Mouse (Mus musculus) skeletal muscle tissue, adult 2 months (tissue): ENCODE data around the gene Degs2.
"Not testable (repeated sequence)": the region's sequence is repeated elsewhere in the genome, so short reads cannot be mapped to it uniquely, and the experiment has no call there.

Source experiments
- DNase-seq: peaks from one replicate; pipeline ENCODE4 v3.0.0-alpha.2; 2012; ENCODE audit warnings: low read depth, low spot score

Degs2 gene

DNA sequence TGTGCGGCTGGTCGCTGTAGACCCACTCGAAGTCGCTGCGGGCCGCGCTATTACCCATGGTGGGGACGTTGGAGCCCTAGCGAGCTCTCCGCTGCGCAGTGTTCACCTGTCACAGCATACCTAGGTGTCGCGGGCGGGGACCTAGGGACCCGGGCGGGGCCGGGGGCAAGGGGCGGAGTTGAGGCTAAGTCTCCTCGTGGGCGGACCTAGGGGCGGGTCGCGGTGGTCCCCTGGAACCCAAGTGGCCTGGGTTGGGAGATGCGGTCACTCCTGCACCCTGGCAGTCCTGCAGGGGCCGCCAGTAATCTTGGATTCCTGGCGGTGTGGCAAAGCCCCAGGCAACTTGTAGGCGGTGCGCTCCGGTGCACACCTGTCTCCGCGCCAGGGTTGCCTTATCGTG is at the start of gene Degs2:
Gene Degs2, minus strand, starts transcription at position 131 of the 400 bp plus-strand sequence.
- DNase-seq = no peak

DNA sequence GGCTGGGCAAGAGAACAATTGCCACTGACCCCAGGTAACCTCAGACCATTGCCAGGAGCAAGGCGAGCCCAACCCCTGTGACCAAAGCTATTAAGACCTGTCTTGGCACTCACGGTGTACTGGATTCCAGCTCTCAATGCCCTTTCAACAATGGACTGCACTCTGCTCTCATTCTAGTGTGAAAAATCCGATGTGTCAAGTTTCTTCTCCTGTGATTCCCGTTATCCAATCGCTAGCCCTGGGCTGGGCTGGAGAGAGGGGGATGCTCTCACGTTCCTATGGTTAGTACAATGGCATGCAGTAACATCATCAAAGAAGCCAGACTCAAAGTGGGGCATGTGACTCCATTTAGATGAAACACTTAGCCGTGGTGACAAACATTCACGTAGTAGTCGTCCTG is 49.7 kb upstream of the Degs2 start:
- no peak for DNase-seq

DNA sequence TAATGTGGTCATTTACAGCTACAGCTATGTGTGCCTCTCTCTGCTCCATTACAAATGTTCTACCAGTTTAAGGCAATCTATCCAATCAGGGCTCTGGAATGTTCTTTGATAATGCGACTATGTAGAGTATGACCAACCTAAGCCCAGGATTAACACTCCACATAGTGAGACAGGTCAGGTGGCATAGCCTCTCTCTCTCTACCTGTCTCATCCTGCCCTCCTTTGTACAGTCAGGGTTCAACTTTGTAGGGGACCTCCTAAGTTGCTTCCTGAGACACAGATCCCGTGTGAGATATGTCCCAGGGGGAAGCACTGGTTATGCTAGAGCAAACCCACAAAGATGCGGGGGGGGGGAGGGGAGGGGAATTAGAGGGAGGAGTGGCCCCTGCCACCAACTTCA is 48.1 kb upstream of the Degs2 start:
- no peak for DNase-seq

DNA sequence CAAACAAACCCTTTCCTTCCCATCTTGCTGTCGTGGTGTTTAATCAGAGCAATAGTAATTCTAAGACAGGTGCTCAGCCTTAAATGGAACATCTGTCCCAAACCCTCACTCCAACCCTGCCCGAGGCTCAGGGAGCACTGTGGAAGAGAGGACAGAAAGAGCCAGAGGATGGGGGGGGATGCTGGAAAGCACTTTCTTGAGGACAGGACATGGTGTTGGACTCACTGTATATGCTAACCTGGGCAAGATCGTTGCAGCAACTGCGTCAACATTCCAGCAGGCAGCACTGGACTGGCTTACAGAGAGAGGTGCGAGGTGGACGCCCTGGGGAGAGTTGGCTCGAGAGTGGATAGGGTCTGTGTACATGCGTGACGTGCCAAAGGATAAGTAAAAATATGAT is 47.3 kb upstream of the Degs2 start:
- no peak for DNase-seq

DNA sequence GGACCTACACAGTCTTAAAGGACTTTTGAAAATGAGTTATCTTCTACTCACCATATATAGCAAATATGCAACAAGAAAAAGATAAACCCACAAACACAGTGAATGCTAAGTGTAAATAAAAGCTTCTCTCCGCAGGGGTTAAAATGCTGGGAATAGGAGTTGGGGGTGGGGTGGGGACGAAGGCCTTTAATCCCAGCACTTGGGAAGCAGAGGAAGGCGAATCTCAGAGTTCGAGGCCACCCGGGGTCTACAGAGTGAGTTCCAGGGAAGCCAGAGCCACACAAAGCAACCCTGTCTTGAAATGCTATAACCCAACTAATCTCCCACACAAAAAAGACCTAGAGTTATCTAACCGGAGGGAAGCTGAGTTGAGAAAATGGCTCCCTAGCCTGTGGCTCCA is 46.9 kb upstream of the Degs2 start:
- DNase-seq = no peak

DNA sequence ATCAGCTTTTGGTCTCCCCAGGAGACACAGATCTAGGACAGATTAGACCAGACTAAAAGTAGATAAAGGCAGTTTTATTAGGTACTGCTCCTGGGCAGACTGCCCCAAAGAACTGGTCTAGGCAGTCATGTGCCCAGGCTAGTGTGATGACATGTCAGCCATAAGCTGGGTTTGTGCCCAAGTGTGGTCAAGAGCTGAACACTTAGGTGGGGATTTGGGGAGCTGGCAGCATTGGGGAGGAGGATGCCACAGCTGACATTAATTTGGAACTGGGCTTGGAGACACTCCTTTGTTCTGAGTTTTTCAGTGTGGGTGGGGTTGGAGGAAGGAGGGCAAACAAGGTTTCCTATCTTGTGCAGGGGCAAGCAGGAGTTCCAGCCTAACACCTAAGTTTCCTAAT is 43.9 kb upstream of the Degs2 start:
- no peak for DNase-seq

DNA sequence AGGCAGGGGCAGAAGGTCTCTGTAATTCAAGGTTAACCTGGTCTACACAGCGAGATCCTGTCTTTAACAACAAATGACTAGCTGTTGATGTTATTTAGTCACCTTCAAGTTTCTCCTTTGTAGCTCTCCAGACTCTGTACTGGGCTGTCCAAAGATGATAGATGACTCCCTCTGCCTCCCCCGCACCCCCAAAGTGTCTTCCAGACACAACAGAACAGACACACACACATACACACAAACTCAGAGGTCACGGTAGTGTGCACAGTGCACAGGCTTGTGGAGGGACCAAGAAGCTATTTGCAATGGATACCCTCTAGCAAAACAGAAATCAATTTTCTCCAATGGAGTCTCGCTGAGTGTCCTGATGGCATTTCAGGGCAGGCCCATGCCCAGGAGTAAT is 40.1 kb upstream of the Degs2 start:
- no peak for DNase-seq

DNA sequence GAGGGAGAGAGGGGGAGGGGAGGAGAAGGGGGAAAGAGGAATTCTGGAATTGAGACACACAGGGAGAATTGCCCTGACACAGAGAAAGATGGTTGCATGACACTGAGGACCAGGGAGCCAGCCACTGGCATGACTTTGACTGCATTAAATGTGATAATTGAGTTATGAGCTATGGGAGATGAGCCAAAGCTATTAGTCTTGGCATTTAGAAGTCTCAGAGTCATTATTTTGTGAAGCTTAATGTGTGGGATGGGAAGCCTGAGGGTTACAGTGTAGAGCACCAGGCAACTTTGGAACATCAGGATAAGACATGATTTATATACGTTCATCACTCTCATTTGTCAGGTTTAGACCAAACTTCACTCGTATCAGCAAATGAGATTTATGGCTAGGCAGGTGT is 39.4 kb upstream of the Degs2 start:
- no peak for DNase-seq

DNA sequence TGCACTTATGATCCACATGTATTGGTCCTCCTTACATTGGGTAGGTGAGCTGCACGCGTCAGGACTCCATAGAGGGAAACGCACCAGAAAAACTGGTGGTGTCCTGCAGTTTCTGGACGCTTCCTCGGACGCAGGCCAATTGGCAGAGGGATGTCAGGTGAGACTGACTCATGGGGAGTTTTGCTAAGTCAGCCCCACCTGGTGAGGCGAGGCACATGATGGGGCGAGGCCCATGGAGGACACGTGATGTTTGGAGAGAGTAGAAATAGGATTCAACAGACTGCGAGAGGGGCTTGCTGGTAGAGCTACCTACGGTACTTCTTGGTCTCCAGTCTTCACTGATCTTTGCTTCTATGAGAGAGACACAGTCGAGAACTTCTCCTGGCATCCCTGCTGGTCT is 36.6 kb upstream of the Degs2 start:
- DNase-seq = no peak

DNA sequence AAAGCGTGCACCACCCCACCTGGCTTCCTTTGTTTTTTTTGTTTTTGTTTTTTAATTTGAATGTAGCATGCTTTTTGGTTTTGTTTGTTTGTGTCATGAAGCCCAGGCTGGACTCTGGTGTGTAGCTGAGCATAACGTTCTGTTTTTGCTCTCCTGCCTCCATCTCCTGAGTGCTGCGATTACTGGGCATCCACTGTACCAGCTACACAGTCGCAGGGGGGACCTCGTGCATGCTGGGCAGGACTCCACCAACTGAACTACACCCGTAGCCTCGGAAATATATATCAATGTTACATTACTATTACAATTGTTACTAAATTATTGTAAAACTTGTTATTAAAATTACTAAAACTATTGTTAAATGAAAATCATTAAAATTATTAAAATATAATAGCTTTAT is 35.7 kb upstream of the Degs2 start:
- DNase-seq = no peak

DNA sequence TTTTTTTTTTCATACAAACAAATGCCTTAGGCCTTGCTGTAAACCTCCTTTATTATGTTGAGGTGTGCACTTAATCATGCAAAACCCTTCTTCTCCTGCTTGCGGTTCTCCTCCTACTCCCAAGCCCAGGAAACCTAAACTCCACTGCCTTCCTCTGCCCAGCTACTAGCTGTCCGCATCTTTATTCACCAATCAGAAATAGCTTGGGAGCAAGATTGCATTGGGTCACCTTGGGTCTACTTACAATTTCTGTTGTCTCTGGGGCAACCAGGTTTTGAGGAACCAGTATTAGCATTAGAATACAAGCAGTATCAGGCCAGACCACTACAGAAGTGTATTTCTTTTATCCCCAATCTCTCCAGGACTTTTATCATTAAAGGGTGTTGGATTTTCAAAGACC is 32.3 kb upstream of the Degs2 start:
- no peak for DNase-seq

DNA sequence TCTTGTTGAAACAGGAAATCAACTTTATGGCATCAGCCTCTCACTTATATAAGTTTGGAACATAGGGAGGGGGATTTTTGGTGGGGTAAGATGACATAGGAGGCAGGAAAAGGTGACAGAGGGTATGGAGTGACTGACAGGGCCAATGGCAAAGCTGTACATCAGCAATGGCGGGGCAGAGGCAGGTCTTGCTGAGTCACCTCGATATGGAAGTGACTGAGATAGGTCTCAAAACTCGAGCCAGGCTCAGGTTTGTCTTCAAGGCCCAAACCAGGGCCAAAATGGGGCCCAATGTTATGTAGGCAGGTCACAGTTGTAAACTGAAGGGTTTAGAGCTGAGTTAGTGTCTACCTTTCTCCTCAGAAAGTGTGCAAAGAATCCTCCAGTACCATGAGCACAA is 21.7 kb upstream of the Degs2 start:
- no peak for DNase-seq

DNA sequence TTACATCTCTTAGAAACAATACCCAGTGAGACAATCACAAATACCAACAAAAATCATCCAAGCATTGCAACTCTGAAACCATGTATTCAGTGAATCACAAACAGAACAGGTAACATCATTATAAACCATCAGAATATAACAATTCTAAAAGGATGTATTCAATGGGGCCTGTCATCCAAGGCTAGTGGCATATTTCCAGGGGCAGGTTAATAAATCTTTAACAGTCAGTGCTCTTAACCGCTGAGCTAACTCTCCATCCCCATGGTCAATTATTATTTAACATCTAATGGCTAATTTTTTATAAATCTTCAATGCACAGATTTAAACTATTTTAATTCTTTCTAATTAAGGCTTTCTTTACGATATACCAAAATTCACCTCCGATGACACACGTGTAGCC is 20.3 kb upstream of the Degs2 start:
- DNase-seq = no peak

DNA sequence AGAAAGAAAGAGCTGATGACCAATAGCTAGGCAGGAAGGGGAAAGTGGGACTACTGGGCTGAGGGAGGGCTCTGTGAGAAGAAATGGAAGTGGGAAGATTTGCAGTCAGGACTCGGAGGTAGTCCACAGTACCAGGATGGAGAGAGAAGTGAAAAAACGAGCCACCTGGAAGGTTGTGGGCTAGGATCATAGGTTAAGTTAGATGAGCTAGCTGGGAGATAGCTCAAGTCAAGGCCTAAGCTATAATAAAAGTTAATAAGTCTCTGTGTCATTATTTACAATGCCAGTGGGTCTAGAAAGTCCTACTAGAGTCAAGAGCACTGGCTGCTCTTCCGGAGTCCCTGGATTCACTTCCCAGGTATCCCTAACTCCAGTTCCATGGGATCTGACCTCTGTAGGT is 16.4 kb upstream of the Degs2 start:
- no peak for DNase-seq

DNA sequence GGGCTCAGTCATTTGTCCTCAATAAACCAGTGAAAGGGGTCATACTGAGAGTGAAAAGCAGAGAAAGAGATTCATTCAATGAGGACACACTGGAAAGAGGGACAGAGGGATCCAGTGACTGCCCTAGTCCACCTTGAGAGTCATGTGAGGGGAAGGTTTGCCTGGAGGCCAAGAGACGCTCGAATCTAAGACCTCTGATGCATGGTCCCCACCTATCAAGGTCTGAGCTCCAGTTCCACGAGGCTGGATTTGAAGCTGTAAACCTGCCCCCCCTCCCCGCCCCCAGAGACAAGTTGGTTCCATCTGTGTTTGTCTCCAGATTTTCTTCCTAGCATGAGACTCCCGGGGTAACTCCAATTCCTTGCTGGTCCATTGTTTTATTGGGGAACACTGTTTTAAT is 13.7 kb upstream of the Degs2 start:
- no peak for DNase-seq

DNA sequence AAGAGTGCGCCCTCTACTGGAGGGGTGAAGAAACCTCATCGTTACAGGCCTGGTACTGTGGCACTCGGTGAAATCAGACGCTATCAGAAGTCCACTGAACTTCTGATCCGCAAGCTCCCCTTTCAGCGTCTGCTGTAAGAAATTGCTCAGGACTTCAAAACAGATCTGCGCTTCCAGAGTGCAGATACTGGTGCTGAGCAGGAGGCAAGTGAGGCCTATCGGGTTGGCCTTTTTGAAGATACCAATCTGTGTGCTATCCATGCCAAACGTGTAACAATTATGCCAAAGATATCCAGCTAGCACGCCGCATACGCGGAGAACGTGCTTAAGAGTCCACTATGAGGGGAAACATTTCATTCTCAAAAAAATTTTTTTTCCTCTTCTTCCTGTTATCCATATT is 11.9 kb upstream of the Degs2 start:
- not testable (repeated sequence) for DNase-seq

DNA sequence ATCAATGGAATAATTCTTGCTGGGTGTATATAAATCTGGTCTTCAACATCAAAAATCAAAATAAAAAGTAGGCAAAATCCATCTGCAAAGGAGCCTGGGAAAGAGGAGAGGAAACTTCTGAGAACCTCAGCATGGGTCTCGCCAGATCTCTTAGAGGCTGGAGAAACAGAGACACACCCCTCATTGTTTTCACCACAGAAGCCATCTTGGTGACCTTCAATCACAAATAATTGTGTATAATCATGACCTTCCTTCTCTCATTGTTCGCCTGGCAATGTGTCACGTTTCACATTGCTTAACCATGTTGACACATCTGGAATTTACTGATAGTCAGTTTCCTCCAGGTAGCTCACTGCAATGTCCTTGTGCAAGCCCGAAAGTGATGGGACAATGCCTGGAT is 10.4 kb upstream of the Degs2 start:
- no peak for DNase-seq

DNA sequence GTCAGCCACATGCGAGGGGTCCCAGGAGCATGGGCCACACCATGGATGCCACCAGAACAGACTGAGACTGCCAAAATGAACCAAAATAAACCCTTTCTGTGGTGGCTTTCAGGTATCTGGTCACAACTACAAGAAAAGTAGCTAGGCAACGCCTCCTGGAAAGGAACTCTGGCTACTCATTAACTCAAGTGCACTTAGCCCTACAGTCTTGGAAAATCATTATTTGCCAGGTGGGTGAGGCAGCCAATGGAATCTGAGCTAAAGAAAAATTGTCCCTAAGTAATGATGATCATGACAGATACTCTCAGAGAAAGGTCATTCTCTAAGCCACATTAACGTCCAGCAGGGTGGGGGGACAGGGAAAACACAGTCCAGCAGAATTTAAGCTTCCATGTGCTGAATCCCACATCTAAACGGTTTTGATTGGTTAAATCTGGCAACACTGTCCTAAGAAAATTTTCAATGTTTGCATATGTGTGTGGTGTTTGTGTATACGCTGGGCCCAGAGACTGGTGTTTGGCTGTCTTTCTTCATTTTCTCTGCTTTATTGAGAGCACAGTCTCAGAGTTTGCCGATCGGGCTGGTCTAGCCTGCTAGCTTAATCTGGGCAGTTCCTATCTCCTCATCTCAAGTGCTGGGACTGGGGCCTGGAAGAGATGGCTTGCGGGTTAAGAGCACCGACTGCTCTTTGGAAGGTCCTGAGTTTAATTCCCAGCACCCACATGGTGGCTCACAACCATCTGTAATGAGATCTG is 8.9 kb upstream of the Degs2 start:
- no peak for DNase-seq

DNA sequence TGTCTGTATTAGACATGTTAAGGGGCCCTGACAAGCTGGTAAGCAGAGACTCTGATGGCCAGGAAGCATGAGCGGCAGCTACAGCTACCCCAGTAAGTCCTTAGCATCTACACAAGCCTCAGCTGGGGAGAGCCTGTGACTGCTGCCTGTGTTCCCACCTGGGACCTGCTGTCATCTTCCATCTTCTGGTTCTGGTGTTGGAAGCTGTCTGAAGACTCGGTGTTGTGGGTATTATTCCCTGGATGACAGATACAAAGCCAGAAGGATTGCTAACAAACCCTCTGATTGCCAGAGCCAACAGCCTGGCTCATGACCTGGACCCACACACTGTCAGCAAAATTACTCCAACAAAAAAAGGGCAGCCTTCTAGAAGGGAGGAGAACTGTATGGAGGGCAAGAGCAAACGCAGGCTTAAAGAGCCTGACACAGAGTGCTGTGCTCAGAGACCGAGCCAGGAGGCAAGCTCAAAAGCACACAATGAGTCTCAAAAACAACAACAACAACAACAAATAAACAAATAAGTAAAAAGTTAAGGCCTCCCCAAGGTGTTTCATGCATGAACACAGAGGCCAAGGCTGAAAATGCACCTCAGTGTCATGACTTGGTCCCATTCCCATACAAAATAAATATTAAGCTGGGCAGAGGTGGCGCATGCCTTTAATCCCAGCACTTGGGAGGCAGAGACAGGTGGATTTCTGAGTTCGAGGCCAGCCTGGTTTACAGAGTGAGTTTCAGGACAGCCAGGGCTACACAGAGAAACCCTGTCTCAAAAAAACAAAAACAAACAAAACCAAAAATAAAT is 8.1 kb upstream of the Degs2 start:
- DNase-seq = no peak

DNA sequence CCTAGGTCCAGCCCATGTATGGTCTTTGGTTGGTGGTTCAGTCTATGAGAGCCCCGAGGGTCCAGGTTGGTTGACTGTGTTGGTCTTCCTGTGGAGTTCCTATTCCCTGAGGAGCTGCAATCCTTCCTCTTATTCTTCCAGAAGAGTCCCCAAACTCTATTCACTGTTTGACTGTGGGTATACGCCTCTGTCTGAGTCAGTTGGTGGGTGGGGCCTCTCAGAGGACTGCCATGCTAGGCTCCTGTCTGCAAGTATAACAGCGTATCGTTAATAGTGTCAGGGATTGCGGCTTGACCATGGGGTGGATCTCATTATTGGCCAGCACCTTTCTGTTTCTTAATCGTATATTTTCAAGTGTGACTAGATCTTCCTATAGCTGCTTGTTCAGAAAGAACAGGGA is 7.3 kb upstream of the Degs2 start:
- no peak for DNase-seq

DNA sequence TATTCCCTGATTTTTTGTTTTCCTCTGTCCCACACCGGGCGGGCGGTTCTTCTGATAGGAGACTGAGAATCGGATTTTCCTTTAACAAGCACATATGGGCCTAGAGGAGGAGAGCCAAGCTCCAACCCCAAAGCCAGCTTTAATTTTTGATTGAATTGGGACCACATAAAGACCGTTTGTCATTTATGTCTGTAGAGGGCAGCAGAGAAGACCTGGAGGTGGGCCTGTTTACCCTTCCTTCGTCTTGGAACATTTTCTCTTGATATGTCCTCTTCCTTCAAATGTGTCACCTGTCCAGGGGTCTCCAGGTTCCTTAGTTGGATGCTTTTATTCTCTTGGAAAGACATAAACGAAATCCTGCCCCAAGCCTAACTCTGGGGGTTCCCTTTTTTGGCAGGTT is 4.0 kb upstream of the Degs2 start:
- no peak for DNase-seq

DNA sequence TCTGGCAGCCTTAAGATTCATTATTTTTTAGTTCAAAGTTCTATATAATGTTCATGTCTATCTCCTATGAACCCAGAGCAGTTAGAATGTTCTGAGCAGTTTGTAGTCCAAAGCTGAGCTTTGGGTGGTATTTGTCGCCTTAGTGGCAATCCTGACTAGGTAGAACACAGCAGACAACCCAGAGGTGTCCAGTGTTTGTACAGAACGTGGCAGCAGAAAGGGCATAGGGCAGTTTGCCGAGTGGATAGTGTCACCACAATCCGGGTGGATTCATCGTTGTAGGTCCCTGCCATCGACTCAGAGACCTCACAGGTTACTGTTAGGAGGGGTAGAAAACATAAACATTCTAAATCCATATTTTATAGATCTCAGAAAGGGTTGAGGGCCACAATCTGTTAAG is 3.4 kb upstream of the Degs2 start:
- DNase-seq = no peak

DNA sequence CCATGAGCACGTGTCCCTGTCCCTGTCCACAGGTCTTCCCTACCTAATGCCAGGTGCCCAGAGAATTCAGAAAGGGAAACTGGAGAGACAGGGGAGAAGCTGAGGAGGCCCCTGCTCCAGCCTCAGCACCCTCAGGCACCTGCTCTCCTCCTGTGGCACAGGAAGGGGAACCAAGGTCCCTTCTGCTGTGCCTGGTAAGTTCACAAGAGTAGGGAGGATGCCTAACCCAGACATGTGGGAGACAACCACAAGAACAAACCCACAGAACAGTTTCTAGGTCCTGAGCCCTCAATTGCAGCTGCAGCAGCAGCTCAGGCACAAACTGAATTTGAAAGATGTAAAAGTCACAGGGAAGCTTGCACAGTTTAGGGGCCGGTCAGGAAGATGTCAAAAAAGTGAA is 894 bp downstream of the Degs2 start:
- no peak for DNase-seq
